7 mouse cellular contexts compared by ENCODE assay signal in the genomic region with DNA sequence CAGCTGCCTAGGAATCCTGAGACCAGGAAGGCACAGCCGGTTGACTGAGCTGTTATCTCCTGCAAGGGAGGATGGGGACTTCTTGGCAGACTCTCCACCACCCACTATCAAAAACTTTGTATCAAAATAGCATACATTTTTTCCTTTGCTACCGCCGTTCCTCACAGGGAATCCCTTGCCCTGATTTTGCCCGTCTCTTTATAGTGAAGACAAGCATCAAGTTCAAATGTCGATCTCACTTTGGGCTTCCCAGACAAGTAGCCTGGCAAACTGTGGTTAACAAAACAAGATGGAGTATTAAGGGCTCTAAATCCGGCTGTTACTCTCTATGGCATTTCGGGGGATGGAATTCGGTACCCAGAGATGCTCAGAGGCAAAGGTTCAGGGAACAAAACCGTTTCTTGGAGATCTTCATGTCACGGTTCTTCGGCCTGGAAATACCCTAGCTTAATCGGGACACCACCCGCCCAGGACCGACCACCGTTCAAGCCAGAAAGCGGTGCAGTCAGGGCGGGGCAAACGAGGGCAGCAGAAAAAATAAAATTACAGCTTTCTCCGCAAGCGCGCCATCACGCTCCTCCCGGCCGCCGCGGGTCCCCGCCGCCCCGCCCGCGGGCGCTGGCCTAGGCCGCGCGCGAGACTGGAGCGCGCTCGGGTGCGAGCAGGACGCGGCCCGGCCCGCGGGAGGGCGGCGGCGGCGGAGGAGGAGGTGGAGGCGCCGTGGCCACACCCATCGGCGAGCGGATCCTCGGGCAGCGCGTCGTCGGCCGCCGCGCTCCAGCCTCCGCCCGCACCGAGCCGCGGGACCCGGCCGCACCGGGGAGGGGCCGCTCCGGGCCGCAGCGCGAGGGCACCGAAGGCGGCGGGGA. TPM values are rescaled to one million over a fixed set of nuclear protein-coding genes. Genes with fewer than 3 reads are reported as not detected.
A peak's percentile ranks its signal among the peaks of the same experiment; 100 is the strongest.
DNase-seq lines count a peak whose midpoint lies in the region; ATAC-seq lines count a peak whose summit lies in the region.

TSS of gene Arl8a (plus strand) at position 748 of the 869 bp plus-strand sequence.

- H3K4me2 ChIP-seq in intestine, embryonic 16.5 days (ENCODE audit: low read depth, low read length): peak within 1 kb of the TSS; percentile 85
- peak within 1 kb of the TSS; percentile 82 for H3K4me2 ChIP-seq in midbrain, embryonic 12.5 days (replicated peaks)

- peak within 1 kb of the TSS; percentile 66 for H3K4me3 ChIP-seq in intestine, embryonic 16.5 days (ENCODE audit: low read length)
- peak within 1 kb of the TSS; percentile 97 for H3K4me3 ChIP-seq in limb, embryonic 10.5 days
- peak within 1 kb of the TSS; percentile 95 for H3K4me3 ChIP-seq in midbrain, embryonic 12.5 days

- H3K36me3 ChIP-seq in intestine, embryonic 16.5 days (ENCODE audit: control insufficient read depth, insufficient read depth, low read length): no peaks in the 10 kb centered on the region
- H3K36me3 ChIP-seq in limb, embryonic 10.5 days: peaks cover 7% of the 10 kb centered on the region
- H3K36me3 ChIP-seq in midbrain, embryonic 12.5 days: no peaks in the 10 kb centered on the region

- no peaks in the 10 kb centered on the region for H3K9me3 ChIP-seq in intestine, embryonic 16.5 days (ENCODE audit: control insufficient read depth, low read length)
- H3K9me3 ChIP-seq in limb, embryonic 10.5 days (replicated peaks): no peaks in the 10 kb centered on the region
- no peaks in the 10 kb centered on the region for H3K9me3 ChIP-seq in midbrain, embryonic 12.5 days

- H3K27me3 ChIP-seq in intestine, embryonic 16.5 days (replicated peaks; ENCODE audit: control insufficient read depth, insufficient read depth, low read length): peaks cover 4% of the 10 kb centered on the region; the same call in 1 of the 2 replicates
- H3K27me3 ChIP-seq in limb, embryonic 10.5 days (ENCODE audit: low read depth, poor library complexity, severe bottlenecking): peaks cover 21% of the 10 kb centered on the region
- peaks cover 9% of the 10 kb centered on the region for H3K27me3 ChIP-seq in midbrain, embryonic 12.5 days

- H3K4me1 ChIP-seq in intestine, embryonic 16.5 days (ENCODE audit: control insufficient read depth, insufficient read depth, low read length): peaks cover 25% of the 10 kb centered on the region
- H3K4me1 ChIP-seq in limb, embryonic 10.5 days: peaks cover 30% of the 10 kb centered on the region
- peaks cover 19% of the 10 kb centered on the region for H3K4me1 ChIP-seq in midbrain, embryonic 12.5 days

- WGBS in intestine, embryonic 16.5 days: under 1% methylated on average over 62 of the region's 78 CpGs
- WGBS in limb, embryonic 10.5 days: 3% methylated on average over 78 of the region's 78 CpGs
- under 1% methylated on average over 69 of the region's 78 CpGs for WGBS in midbrain, embryonic 12.5 days

- ATAC-seq in intestine, embryonic 16.5 days: peak; percentile 89
- ATAC-seq in midbrain, embryonic 12.5 days (ENCODE audit: low FRiP score, low read depth): peak; percentile 85

- peak; percentile 94 for DNase-seq in adrenal gland, adult 2 months
- peak; percentile 63 for DNase-seq in embryo, embryonic 11.5 days (ENCODE audit: low read depth, low spot score)
- DNase-seq in gastrocnemius, postnatal 4 days (ENCODE audit: low spot score in 2 of 2): peak; percentile 81 to 87
- peak; percentile 86 for DNase-seq in limb, embryonic 10.5 days (ENCODE audit: low spot score)
- DNase-seq in skeletal muscle tissue, adult 2 months (ENCODE audit: low read depth, low spot score): peak; percentile 60

- H3K9ac ChIP-seq in intestine, embryonic 16.5 days (ENCODE audit: low read depth, low read length): peak within 1 kb of the TSS; percentile 80
- H3K9ac ChIP-seq in midbrain, embryonic 12.5 days (replicated peaks): peak within 1 kb of the TSS; percentile 96

- H3K27ac ChIP-seq in intestine, embryonic 16.5 days (ENCODE audit: low read length): peak within 1 kb of the TSS; percentile 88
- peak within 1 kb of the TSS; percentile 95 for H3K27ac ChIP-seq in limb, embryonic 10.5 days
- H3K27ac ChIP-seq in midbrain, embryonic 12.5 days (replicated peaks): peak within 1 kb of the TSS; percentile 89

RNA-seq across cellular contexts. Expression of gene Arl8a, which starts in this region (rescaled TPM):
- 10 to 100 TPM; 59.4 to 62.2 TPM for total RNA-seq in adrenal gland, adult 2 months (2021)
- 41.5 and 43.2 TPM in 2 replicates for polyA plus RNA-seq in adrenal gland, adult 2 months (2012; rRNA removed)
- total RNA-seq in gastrocnemius, postnatal 4 days (2021): 10 to 100 TPM; 49.9 to 50.9 TPM
- 21.4 and 56.5 TPM in 2 replicates for polyA plus RNA-seq in intestine, embryonic 16.5 days (2015; fragmentation: Nextera tagmentation; extraction: Ambion mirVana)
- polyA plus RNA-seq in limb, embryonic 10.5 days (2016; fragmentation: Nextera tagmentation; extraction: Ambion mirVana): 32.7 and 42.2 TPM in 2 replicates
- polyA plus RNA-seq in midbrain, embryonic 12.5 days (2016; fragmentation: Nextera tagmentation; extraction: Ambion mirVana): 129 and 143 TPM in 2 replicates

Comparison
In these comparisons a context has a peak if more than half of its experiments do, and no peak if none do; other contexts are left out.
1. Peak in every context shown above with its lines: DNase-seq, ATAC-seq, H3K4me3 ChIP-seq and H3K27ac ChIP-seq.